Mouse (Mus musculus) heart, adult 2 months (tissue): ENCODE measurements at regions not wholly inside any gene's neighbourhood (a gene's known extent, or its start where the extent isn't known, plus 50 kb on each side); places are given as distances from the start of the nearest gene placed in this dataset.

Source experiments
- CTCF ChIP-seq: fragments of 200-600 bp; IDR thresholded peaks from 2 replicates; pipeline ENCODE4 v1.8.1; 2022; ENCODE audit warnings: antibody characterized with exemption, mild to moderate bottlenecking, moderate library complexity
- EP300 ChIP-seq: fragments of 200-500 bp; IDR thresholded peaks from 2 replicates; pipeline ENCODE4 v1.6.1; 2011; ENCODE audit warnings: low read depth, low read length, control low read depth; ENCODE audit not compliant: insufficient read depth

DNA sequence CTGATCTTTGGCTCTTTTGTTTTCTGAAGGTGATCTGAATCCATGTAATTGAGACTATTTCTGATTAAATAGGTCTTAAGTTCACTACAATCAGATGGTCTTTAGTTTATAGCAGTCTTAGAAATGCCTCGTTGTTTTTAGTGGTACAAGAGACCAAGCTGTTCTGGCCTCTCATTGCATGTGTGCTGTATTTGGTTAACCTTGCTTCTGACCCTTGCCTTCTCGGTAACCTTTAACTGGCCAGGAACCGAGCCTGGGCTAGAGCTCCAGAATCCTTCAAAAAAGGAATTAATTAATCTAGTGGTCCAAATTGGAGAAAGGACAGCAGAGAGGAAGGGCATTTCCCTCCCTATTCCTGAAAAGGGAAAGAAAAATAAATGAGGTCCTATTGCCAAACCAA lies 234.8 kb upstream of the Prdm1 start:
- TF ChIP-seq CTCF (no peak), EP300 (no peak)
